Mouse (Mus musculus): ENCODE results near the gene Ppib. TPM values are rescaled to one million over a fixed set of nuclear protein-coding genes. Genes with fewer than 3 reads are reported as not detected.

Ppib gene
- polyA plus RNA-seq, 1 experiment from 2014 or later: 638 TPM

DNA sequence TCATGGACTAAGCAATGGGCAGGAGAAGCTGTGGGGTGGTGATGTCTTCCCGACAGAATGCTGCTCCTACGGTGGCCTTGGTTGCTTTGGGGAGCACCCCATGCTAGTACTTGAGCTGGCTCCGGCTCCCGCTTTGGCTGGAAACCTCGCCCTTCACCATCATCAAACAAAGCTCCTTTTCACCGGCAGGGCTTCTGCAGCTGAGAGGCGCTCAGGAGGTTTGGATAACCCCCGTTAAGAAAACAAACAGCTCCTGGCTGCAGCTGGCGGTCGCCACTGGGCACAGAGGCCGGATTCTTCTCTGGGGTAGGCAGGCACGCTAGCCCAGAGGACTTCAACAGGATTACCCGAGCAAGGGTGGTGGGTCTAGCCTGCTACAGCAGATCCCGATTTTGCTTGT is 18.5 kb downstream of the Ppib start:
- Histone ChIP-seq H3K36me3 (no peaks in the 10 kb centered on the region), H3K4me2 (replicated peaks) (peak overlapping the region; percentile 30; the same call in 1 of the 2 replicates), H3K9ac (no peak overlapping the region), H3K9me3 (no peaks in the 10 kb centered on the region), H3K27me3 (replicated peaks) (no peaks in the 10 kb centered on the region), H3K27ac (no peak overlapping the region; the same call in 1 of the 2 replicates), H3K4me3 (replicated peaks) (no peak overlapping the region), H3K4me1 (replicated peaks) (peaks cover 5% of the 10 kb centered on the region; the same call in 1 of the 2 replicates)
- 6% methylated on average over 14 of the region's 14 CpGs for WGBS
- no peak for ATAC-seq

DNA sequence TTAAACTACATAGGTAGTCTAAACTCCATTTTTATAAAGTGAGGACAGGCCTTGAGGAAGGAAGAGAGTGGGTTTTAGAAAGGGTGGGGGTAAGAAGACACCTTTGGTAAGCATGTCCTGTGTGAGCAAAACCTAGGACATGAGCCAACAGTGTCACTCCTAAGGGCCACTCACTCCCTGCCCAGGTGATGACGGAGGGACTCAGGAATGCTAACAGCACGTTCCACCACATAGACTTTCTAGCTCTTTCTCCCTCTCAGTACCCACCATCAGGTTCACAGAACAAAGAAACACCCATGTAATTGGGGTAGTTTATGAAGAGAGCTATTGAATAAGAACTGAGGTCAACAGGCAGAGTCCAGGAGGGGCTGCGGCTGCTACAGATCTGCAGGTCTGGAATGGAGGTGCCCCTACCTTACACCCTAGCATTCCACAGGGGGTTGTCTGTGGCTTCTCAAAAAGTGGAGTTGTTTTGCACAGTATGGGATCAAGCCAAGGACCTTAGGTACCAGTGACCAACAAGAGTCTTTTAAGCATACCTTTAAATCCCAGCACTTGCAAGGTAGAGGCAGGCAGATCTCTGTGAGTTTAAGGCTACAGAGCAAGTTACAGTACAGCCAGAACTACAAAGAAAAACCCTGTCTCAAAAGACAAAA is 20.9 kb downstream of the Ppib start:
- Histone ChIP-seq H3K27ac (no peak overlapping the region), H3K36me3 (no peaks in the 10 kb centered on the region), H3K4me3 (replicated peaks) (no peak overlapping the region), H3K9me3 (no peaks in the 10 kb centered on the region), H3K9ac (no peak overlapping the region), H3K27me3 (replicated peaks) (no peaks in the 10 kb centered on the region), H3K4me1 (replicated peaks) (peaks cover 5% of the 10 kb centered on the region; the same call in 1 of the 2 replicates), H3K4me2 (replicated peaks) (no peak overlapping the region)
- ATAC-seq: 0 out of 2 replicates have a peak, but pooled peaks have one; percentile 47
- WGBS: 69% methylated on average over 3 of the region's 3 CpGs

DNA sequence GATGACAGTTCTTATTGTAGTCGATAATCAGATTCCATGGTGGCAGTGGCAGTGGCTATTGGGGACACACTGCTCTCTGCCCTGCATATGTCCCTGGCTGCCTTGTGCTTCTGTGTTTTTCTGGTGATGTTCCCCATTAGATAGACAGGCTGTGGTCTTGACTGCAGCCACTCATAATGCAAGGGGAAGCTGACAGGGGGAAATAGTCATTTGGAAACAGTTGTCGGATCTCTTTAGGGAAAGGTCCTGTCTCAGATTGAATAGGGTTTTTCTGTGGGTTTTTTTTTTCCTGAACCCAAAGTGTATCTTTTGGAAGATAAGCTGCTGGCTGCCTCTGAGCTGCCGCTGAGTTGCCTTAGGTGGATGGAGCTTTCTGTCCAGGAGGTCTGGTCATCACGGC is 22.0 kb downstream of the Ppib start:
- Histone ChIP-seq H3K27me3 (replicated peaks) (no peaks in the 10 kb centered on the region), H3K9ac (no peak overlapping the region), H3K27ac (no peak overlapping the region), H3K4me3 (replicated peaks) (no peak overlapping the region), H3K9me3 (no peaks in the 10 kb centered on the region), H3K4me2 (replicated peaks) (no peak overlapping the region), H3K4me1 (replicated peaks) (peaks cover 5% of the 10 kb centered on the region; the same call in 1 of the 2 replicates), H3K36me3 (peaks cover 2% of the 10 kb centered on the region; the same call in 1 of the 2 replicates)
- no peak for ATAC-seq
- whole genome bisulfite sequencing: 64% methylated on average over 4 of the region's 4 CpGs

DNA sequence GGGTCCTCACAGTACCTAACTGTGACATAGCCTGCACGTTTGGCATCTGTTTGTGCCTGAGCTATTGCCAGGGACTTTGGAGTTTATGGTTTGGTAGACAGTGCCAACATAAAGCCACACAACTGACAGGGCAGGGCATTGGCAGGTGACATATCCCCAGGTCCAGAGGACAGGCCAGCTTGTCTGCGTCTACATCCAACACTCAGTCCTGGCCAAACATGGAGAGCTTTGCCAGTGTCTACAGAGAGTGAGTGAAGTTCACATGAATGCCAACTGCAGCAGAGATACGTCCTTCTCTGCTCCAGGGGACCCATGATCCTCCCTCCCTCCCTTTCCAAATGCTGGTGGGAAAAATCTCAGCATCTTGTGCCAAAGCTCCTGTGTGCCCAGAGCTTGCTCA is 24.1 kb downstream of the Ppib start:
- Histone ChIP-seq H3K4me1 (replicated peaks) (no peaks in the 10 kb centered on the region), H3K4me3 (replicated peaks) (no peak overlapping the region), H3K9me3 (no peaks in the 10 kb centered on the region), H3K27me3 (replicated peaks) (no peaks in the 10 kb centered on the region), H3K27ac (no peak overlapping the region), H3K4me2 (replicated peaks) (no peak overlapping the region), H3K36me3 (peaks cover 19% of the 10 kb centered on the region), H3K9ac (no peak overlapping the region)
- WGBS: 87% methylated on average over 3 of the region's 3 CpGs
- no peak for ATAC-seq

- no peak overlapping the region for H3K4me3 ChIP-seq (replicated peaks)
- H3K4me1 ChIP-seq (replicated peaks): peaks cover 8% of the 10 kb centered on the region
- no peak overlapping the region for H3K4me2 ChIP-seq (replicated peaks)
- H3K36me3 ChIP-seq: peaks cover 35% of the 10 kb centered on the region
- H3K9me3 ChIP-seq: no peaks in the 10 kb centered on the region
- ATAC-seq: no peak
- no peak overlapping the region for H3K9ac ChIP-seq
- no peaks in the 10 kb centered on the region for H3K27me3 ChIP-seq (replicated peaks)
- no peak overlapping the region for H3K27ac ChIP-seq
- WGBS: 95% methylated on average over 7 of the region's 7 CpGs
Measured at GRCm38 (mm10) chr9:66087062-66087461, 27.0 kb downstream of the Ppib start.

- Histone ChIP-seq H3K27ac (no peak overlapping the region), H3K9me3 (no peaks in the 10 kb centered on the region), H3K4me3 (replicated peaks) (no peak overlapping the region), H3K9ac (no peak overlapping the region), H3K27me3 (replicated peaks) (no peaks in the 10 kb centered on the region), H3K36me3 (peaks cover 47% of the 10 kb centered on the region), H3K4me2 (replicated peaks) (no peak overlapping the region), H3K4me1 (replicated peaks) (peaks cover 13% of the 10 kb centered on the region)
- ATAC-seq: no peak
- 42% methylated on average over 4 of the region's 4 CpGs for WGBS
Measured at GRCm38 (mm10) chr9:66088411-66088810, 28.4 kb downstream of the Ppib start.

DNA sequence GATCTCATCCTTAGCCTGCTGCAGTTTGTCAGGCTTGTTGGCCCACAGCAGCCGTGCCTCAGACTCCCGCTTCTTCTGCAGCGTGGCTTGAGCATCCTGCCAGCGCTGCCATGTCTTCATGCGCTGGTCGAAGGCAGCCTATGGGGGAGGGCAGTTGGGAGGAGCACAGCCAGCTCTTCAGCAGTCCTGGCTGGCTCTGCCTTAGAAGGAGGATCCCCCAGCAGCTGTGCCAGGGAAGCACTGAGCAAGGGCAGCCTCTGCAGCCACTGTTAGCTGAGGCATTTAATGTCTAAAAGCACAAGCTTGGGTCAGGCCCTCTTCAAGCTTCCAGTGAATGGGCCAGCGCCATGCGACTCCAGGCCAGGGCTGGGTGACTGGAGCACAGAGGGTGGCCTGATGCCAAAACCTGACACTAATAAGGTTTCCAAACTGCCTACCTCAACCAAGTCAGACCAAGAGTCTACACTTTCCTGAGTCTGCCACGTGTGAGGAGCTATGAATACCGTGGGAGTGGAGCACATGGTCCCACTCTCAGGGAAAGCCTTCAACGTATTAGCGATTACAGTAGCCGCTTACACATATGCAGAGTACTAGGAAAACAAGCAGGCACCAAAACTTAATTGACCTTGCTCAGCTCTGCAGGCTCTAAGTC is 30.7 kb downstream of the Ppib start:
- H3K4me2 ChIP-seq (replicated peaks): no peak overlapping the region
- peaks cover 62% of the 10 kb centered on the region for H3K36me3 ChIP-seq
- peaks cover 13% of the 10 kb centered on the region for H3K4me1 ChIP-seq (replicated peaks)
- H3K9ac ChIP-seq: no peak overlapping the region
- 83% methylated on average over 13 of the region's 13 CpGs for WGBS
- no peaks in the 10 kb centered on the region for H3K9me3 ChIP-seq
- H3K4me3 ChIP-seq (replicated peaks): no peak overlapping the region
- H3K27me3 ChIP-seq (replicated peaks): no peaks in the 10 kb centered on the region
- 0 out of 2 replicates have a peak, but pooled peaks have one; percentile 10 for ATAC-seq
- H3K27ac ChIP-seq: 0 out of 2 replicates have a peak overlapping the region, but pooled peaks have one; percentile 32

DNA sequence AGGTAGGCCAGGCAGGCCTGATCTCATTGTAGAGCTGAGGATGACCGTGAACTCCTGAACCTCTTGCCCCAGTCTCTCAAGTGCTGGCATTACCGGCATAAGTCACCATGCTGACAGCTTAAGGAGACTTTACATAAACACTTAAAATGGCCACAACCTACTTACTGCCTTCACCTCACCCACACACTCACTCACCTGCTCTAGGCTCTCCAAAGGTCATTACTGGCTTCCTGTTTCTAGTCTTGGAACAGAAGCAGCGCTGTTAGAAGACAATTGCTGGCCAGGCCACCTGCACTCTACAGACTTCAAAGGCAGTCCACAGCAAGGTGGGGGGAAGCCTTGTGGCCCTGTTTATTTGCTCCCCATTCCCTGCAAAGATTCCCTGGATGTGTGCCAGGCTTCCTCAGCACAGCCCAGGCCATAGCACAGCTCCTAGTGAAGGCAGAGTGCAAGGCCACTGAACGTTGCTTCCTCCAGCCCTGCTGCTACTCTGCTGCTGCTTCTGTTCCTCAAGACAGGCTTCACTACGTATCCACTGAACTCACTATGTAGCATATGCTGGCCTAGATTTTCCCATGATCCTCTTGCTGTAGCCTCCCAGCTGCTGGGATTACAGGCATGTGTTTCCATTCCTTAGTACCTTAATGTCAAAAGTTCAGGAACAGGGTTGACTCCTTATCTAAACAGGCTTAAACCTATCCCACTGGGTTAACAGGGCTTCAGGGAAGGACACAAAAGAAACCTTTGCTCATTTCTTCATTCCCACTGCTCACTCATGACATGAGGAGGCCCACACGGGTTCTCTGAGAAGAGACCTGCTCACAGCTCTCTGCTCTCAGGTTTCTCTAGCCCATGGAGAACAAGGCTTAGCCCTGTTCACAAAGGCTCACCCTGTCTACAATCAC is 31.6 kb downstream of the Ppib start:
- Histone ChIP-seq H3K27ac (peak overlapping the region; percentile 81), H3K27me3 (replicated peaks) (no peaks in the 10 kb centered on the region), H3K4me2 (replicated peaks) (no peak overlapping the region), H3K4me3 (replicated peaks) (no peak overlapping the region), H3K9ac (no peak overlapping the region), H3K9me3 (no peaks in the 10 kb centered on the region), H3K4me1 (replicated peaks) (peaks cover 13% of the 10 kb centered on the region), H3K36me3 (peaks cover 67% of the 10 kb centered on the region)
- 49% methylated on average over 6 of the region's 6 CpGs for WGBS
- ATAC-seq: peak; percentile 65

- Histone ChIP-seq H3K9me3 (no peaks in the 10 kb centered on the region), H3K4me3 (replicated peaks) (no peak overlapping the region), H3K4me2 (replicated peaks) (no peak overlapping the region), H3K9ac (no peak overlapping the region), H3K27ac (peak overlapping the region; percentile 81), H3K36me3 (peaks cover 66% of the 10 kb centered on the region), H3K4me1 (replicated peaks) (peaks cover 13% of the 10 kb centered on the region), H3K27me3 (replicated peaks) (no peaks in the 10 kb centered on the region)
- peak; percentile 48 for ATAC-seq
- 59% methylated on average over 2 of the region's 2 CpGs for WGBS
Measured at GRCm38 (mm10) chr9:66092664-66093063, 32.6 kb downstream of the Ppib start.

DNA sequence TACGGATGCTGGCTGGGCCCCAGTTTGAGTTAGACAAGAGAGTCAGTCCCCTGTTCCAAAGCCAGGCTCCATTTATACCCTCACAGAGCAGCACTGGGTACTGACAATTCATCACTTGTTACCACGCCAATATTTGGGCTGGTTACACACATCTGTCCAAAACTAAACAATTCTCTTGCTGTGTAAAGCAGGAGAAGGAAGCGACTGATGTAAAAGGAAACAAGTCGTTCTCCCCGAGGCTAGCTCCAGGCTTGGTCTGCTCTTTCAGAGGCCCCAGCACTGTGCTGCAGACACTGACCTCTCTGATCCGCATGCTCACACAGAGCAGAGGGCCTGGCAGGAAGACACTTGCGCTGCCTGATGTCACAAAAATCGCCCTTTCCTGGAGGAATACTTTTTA is 41.6 kb downstream of the Ppib start:
- no peak for ATAC-seq
- H3K4me2 ChIP-seq (replicated peaks): no peak overlapping the region
- no peaks in the 10 kb centered on the region for H3K9me3 ChIP-seq
- no peaks in the 10 kb centered on the region for H3K27me3 ChIP-seq (replicated peaks)
- peaks cover 32% of the 10 kb centered on the region; the same call in 1 of the 2 replicates for H3K36me3 ChIP-seq
- H3K9ac ChIP-seq: no peak overlapping the region
- no peak overlapping the region for H3K4me3 ChIP-seq (replicated peaks)
- H3K27ac ChIP-seq: no peak overlapping the region
- H3K4me1 ChIP-seq (replicated peaks): no peaks in the 10 kb centered on the region
- WGBS: 76% methylated on average over 8 of the region's 8 CpGs

GRCm38 (mm10) chr9:66102668-66103067 is 42.6 kb downstream of the Ppib start:
- no peaks in the 10 kb centered on the region for H3K9me3 ChIP-seq
- ATAC-seq: no peak
- WGBS: 90% methylated on average over 6 of the region's 6 CpGs
- H3K27ac ChIP-seq: no peak overlapping the region
- peaks cover 31% of the 10 kb centered on the region; the same call in 1 of the 2 replicates for H3K36me3 ChIP-seq
- H3K4me2 ChIP-seq (replicated peaks): no peak overlapping the region
- H3K4me3 ChIP-seq (replicated peaks): no peak overlapping the region
- H3K4me1 ChIP-seq (replicated peaks): no peaks in the 10 kb centered on the region
- no peak overlapping the region for H3K9ac ChIP-seq
- no peaks in the 10 kb centered on the region for H3K27me3 ChIP-seq (replicated peaks)

GRCm38 (mm10) chr9:66104601-66105000 is 44.6 kb downstream of the Ppib start:
- no peak for ATAC-seq
- 92% methylated on average over 4 of the region's 4 CpGs for WGBS
- H3K36me3 ChIP-seq: peaks cover 35% of the 10 kb centered on the region; the same call in 1 of the 2 replicates

More at GRCm38 (mm10) chr9:66104601-66105000, 44.6 kb downstream of the Ppib start:
- no peaks in the 10 kb centered on the region for H3K27me3 ChIP-seq (replicated peaks)
- H3K4me3 ChIP-seq (replicated peaks): no peak overlapping the region
- H3K9me3 ChIP-seq: no peaks in the 10 kb centered on the region
- no peaks in the 10 kb centered on the region for H3K4me1 ChIP-seq (replicated peaks)
- H3K9ac ChIP-seq: no peak overlapping the region
- H3K27ac ChIP-seq: no peak overlapping the region
- no peak overlapping the region for H3K4me2 ChIP-seq (replicated peaks)

Data from intestine, embryonic 15.5 days (tissue).